Mouse (Mus musculus) kidney, postnatal 10 days (tissue): ENCODE measurements around the gene Ddo.

Experiments
- DNase-seq: peaks from one replicate; pipeline ENCODE4 v3.0.0; 2021; ENCODE audit warnings: mixed read lengths

Gene Ddo

GRCm38 (mm10) chr10:40666943-40667342 is 37.1 kb downstream of the Ddo start:
- no peak for DNase-seq

DNA sequence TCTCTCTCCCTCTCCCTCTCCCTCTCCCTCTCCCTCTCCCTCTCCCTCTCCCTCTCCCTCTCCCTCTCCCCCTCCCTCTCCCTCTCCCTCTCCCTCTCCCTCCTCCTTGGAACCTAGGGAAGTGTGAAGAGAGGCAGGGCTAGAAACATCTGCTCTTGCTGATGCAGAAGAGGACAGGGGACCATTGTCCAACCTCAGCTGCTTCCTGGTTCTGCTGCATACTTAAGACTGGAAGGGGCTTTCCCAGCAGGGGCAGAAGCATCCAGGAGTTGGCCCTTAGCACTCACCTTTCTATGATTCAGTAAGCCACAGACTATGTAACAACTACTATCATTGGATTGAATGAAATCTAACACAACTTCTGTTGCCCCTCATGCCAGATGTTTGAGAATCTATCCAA is 38.8 kb downstream of the Ddo start:
- DNase-seq, result no peak

DNA sequence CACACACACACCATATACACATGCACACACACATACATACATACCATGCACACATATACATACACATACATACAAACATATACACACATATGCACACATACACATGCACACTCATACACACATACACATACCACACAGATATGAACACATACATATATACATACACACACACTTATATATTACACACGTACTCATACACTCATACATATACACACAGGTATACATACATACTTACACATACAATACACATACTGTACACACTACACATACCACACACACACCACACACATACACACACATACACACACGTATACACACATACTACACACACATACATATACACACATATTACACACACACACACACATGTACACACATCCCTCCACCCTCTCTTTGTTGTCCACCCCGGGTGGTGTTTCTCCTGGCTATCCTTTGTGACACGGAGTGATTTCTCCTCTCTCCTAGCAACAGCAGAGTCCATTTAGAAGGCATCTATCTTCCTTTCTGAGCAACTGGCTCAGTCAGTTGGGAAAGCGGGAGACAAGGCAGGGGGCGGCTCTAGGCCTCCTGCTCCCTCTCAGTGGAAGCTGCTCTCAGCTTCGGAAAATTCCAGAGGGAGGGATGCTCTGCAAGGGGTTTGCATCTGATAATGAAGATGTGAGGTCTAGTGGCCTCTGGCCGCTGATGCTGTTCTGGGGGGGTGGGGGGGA is 42.9 kb downstream of the Ddo start:
- DNase-seq, result no peak

- no peak for DNase-seq
Measured at GRCm38 (mm10) chr10:40673297-40673665, 43.5 kb downstream of the Ddo start.

DNA sequence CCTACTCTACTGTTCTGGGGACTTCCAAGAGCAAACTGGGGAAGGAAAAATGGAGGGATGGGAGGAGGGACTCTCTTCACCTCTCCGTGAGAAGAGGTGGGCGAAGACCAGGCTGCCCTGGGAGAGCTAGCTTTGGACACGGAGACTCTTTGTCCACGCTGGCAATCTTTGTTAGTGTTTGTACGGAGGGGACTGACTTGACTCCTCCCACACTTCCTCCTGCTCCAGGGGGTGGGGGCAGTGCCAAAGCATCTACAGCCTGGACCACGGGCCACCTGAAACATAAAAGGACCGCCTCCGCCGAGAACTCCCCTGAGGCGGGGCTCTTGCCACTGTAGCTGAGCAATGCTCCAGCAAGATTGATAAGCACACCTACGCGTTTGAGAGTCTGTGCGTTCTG is 44.3 kb downstream of the Ddo start:
- DNase-seq, result peak; percentile 12

GRCm38 (mm10) chr10:40675921-40676320 is 46.1 kb downstream of the Ddo start:
- DNase-seq, result no peak

DNA sequence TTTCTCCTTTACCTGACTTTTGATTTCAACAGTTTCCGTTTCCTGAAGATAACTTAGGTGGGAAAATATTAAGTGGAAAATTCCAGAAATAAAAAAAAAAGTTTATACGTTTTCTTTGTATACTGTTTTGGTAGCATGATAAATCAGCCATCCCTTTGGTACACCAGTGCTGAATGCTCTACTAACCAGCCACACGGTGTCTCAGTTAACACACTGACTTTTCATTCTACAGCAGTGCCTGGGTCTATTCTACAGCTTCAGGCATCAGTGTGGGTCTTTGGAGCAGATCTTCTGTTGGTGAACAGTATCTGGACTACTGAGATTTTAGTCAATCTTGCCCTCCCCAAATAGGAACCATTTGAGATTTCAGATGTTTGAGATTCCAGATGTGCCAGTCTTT is 48.7 kb downstream of the Ddo start:
- DNase-seq, result no peak

GRCm38 (mm10) chr10:40682470-40682869 is 52.7 kb downstream of the Ddo start:
- DNase-seq, result peak; percentile 12

GRCm38 (mm10) chr10:40683092-40683867 is 53.5 kb downstream of the Ddo start, which contains the start of gene Mettl24:
Gene Mettl24 (plus strand): TSS chr10:40683282.
- DNase-seq, result peak; percentile 92

GRCm38 (mm10) chr10:40683868-40684253 is 54.0 kb downstream of the Ddo start:
- DNase-seq, result peak; percentile 18

GRCm38 (mm10) chr10:40684326-40684725 is 54.5 kb downstream of the Ddo start:
- DNase-seq, result no peak

- DNase-seq, result no peak
Measured at GRCm38 (mm10) chr10:40685641-40686040, 55.8 kb downstream of the Ddo start.

- DNase-seq, result no peak
Measured at GRCm38 (mm10) chr10:40686976-40687375, 57.2 kb downstream of the Ddo start.

DNA sequence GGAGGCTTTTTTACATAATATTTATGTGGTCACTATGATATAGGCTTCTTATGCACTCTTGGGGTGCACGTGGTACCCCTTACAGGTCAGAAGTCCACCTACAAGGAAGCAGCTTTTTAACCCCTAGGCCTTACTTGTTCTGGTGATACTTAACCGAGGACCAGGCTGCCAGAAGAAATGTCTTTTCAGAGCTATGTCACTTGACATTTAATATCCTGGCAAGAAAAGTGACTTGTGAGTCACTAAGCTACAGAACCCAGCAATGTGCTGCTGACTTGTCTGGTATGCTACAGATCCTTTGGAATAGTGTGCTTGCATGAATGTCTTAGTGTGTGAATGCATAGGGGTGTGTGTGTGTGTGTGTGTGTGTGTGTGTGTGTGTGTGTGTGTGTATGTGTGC is 57.6 kb downstream of the Ddo start:
- no peak for DNase-seq

- DNase-seq, result no peak
Measured at GRCm38 (mm10) chr10:40688266-40688665, 58.5 kb downstream of the Ddo start.

GRCm38 (mm10) chr10:40688873-40689272 is 59.1 kb downstream of the Ddo start:
- no peak for DNase-seq

DNA sequence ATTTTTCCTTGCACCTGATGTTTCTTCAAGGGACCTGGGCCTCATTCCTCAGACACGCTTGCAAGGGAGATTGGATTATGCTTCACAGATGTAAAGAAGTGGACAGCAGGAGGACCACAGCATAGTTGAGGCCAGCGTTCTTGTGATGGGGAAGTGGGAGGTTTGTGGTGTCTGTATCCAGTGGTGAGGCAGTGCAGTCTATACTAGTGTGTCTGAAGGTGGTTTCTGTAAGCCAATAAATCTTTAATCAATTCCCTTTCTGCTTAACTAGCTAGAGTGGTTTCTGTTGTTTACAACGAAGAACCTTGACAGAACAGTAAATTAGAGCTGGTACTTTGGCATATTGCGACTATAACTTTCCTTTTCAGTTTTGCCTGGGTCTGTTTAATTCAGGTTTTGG is 68.8 kb downstream of the Ddo start:
- DNase-seq, result no peak

DNA sequence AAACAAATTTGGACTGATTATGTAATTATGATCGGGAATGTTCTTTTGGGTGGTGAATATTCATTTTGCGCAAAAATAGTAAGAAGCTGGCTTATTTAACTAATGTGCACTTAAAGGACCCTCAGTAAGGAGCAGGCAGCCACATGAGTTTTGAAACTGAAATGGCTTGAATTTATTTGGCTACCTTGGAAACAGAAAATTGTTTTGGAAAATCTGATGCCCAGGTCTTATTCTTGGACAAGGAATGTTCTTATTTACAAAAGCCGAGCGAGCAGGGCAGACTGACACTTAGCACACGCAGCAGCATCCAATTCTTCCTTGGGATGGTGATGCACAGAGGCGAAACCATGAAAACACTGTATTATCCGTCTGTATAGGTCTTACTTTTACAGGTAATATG is 81.3 kb downstream of the Ddo start:
- no peak for DNase-seq

DNA sequence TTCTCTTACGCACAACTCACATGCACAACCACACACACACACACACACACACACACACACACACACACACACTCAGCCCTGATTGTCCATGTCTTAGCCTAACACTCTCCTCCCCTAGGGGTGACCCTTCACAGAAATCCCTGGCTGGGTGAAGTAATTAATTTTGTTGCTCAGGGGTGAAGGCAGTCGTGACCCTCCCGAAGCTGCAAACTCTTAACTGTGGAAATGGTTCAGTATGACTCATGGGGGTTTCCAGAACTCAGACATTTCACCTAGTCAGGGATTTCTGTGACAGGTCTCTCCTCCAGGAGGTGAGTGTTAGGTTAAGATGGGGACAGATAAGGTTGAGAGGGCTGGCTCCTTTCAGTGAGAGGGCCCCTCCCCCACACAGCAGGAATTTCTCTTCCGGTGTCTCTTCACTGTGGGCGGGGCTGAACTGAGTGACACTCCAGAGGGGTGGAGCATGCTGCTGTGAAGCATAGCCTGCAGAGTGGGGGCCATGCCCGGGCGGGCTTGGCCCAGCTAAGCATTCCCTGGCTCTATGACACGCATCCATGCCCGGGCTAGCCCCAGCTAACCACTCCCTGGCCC is 83.3 kb downstream of the Ddo start:
- DNase-seq, result peak; percentile 59

GRCm38 (mm10) chr10:40713829-40714228 is 84.0 kb downstream of the Ddo start:
- no peak for DNase-seq

GRCm38 (mm10) chr10:40715151-40715550 is 85.3 kb downstream of the Ddo start:
- peak; percentile 31 for DNase-seq

- DNase-seq, result peak; percentile 31
Measured at GRCm38 (mm10) chr10:40716296-40716695, 86.5 kb downstream of the Ddo start.

- DNase-seq, result no peak
Measured at GRCm38 (mm10) chr10:40716713-40717112, 86.9 kb downstream of the Ddo start.

DNA sequence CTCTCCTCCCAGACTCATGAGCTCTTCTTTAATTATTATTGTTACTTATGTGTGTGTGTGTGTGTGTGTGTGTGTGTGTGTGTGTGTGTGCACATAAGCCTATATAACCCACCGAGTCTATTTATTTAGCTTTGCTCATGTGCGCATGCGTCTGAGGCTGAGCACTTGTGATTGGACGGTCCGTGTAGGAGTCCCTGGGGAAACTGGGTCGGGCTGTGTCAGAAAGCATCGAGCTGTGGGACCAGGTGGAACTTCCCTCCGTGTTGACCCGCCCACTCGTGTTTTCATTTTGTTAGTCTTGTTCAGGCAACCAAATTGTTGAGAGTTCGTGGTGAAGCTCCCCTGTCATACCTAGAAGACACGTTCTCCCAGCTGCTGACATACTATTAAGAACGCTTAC is 88.6 kb downstream of the Ddo start:
- no peak for DNase-seq
